Comparison of ENCODE assay signal across 7 mouse cellular contexts in the genomic region with DNA sequence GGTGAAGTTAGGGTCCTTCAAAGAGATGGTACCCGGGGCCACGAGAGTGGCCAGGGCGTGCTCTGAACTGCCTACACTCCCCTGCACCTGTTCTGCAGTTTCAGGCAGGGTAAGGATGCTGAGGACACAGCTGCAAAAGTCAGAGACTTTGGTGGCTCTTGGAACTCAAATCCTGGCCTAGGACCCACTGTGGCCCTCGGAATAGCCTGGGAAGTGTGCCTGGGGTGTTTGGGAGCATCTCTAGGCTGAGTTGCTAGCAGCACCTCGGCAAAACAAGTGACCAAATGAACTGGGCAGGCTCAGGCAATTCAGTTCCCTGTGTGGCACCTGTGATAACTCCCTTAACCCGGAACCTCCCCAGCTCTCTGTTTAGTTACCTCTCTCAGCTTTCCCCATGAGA. TPM values are rescaled to one million over a fixed set of nuclear protein-coding genes. Genes with fewer than 3 reads are reported as not detected.
A peak's percentile ranks its signal among the peaks of the same experiment; 100 is the strongest.
DNase-seq lines count a peak whose midpoint lies in the region; ATAC-seq and TF ChIP-seq lines count a peak whose summit lies in the region.

No protein-coding gene starts in this region.

- peaks cover 22 to 46% of the 10 kb centered on the region in 2 experiments for H3K4me1 ChIP-seq in CH12.LX (ENCODE audit: control insufficient read depth in 1 of 2, insufficient read depth in 2 of 2)
- no peaks in the 10 kb centered on the region for H3K4me1 ChIP-seq in ES-Bruce4 (ENCODE audit: control insufficient read depth, insufficient read depth, low read length)
- H3K4me1 ChIP-seq in heart, embryonic 15.5 days (replicated peaks), result peaks cover 60% of the 10 kb centered on the region
- peaks cover 19% of the 10 kb centered on the region for H3K4me1 ChIP-seq in liver, postnatal 0 days (ENCODE audit: insufficient read depth)

- TF ChIP-seq EP300 in CH12.LX (IDR thresholded peaks at IDR 0.05; ENCODE audit: low read length) (no peak), ES-Bruce4 (IDR thresholded peaks at IDR 0.05; ENCODE audit: insufficient read depth, low read depth, low read length) (no peak)
- TF ChIP-seq EP300 in liver, postnatal 0 days (IDR thresholded peaks at IDR 0.05; ENCODE audit: low read depth), result no peak

- TF ChIP-seq POLR2A in CH12.LX (IDR thresholded peaks at IDR 0.05; ENCODE audit: low read depth, low read length), result no peak
- no peak for TF ChIP-seq POLR2A in ES-Bruce4 (IDR thresholded peaks at IDR 0.05; ENCODE audit: insufficient read depth, low read length)

- H3K79me2 ChIP-seq in CH12.LX (replicated peaks; ENCODE audit: control insufficient read depth, extremely low read depth, insufficient read depth, poor library complexity, severe bottlenecking), result no peaks in the 10 kb centered on the region

- no peaks in the 10 kb centered on the region for H3K9me3 ChIP-seq in CH12.LX (replicated peaks; ENCODE audit: low read length)
- H3K9me3 ChIP-seq in ES-Bruce4 (replicated peaks; ENCODE audit: control insufficient read depth, insufficient read depth, low read length, poor library complexity, severe bottlenecking), result no peaks in the 10 kb centered on the region
- no peaks in the 10 kb centered on the region for H3K9me3 ChIP-seq in heart, embryonic 15.5 days (replicated peaks)
- H3K9me3 ChIP-seq in liver, postnatal 0 days (ENCODE audit: low read length), result no peaks in the 10 kb centered on the region

- WGBS in heart, embryonic 15.5 days, result 8% methylated on average over 6 of the region's 6 CpGs
- 9% methylated on average over 6 of the region's 6 CpGs for WGBS in liver, postnatal 0 days (ENCODE audit: insufficient replicate concordance)

- dilution Hi-C loops in CH12.LX (cut with MboI; ENCODE audit: extremely low pct_ligation_motif_present, extremely low pct_unique_long_range_greater_than_20kb, low sequenced_read_pairs), result no loop called here

- peak overlapping the region; percentile 46 to 66 (median 61) for H3K4me3 ChIP-seq in CH12.LX (replicated peaks in 1 of 3; ENCODE audit: low read depth in 2 of 3, low read length in 2 of 3, poor library complexity in 1 of 3)
- peak overlapping the region; percentile 43 for H3K4me3 ChIP-seq in ES-Bruce4 (ENCODE audit: low read depth, low read length)
- H3K4me3 ChIP-seq in heart, embryonic 15.5 days, result peak overlapping the region; percentile 80
- peak overlapping the region; percentile 87 for H3K4me3 ChIP-seq in liver, postnatal 0 days (ENCODE audit: low read depth, low read length)

- no peak for ATAC-seq in heart, embryonic 15.5 days (replicated peaks; ENCODE audit: insufficient number of reproducible peaks, insufficient read depth, low FRiP score, low read depth)
- ATAC-seq in liver, postnatal 0 days, result peak; percentile 25
- ATAC-seq in granulocyte monocyte progenitor cell, adult 5-6 weeks (replicated peaks; ENCODE audit: poor library complexity, severe bottlenecking), result no peak

- H3K9ac ChIP-seq in CH12.LX (ENCODE audit: insufficient read depth, low read depth) (0 out of 2 replicates have a peak overlapping the region, but pooled peaks have one; percentile 27), ES-Bruce4 (ENCODE audit: low read depth, poor library complexity, severe bottlenecking) (no peak overlapping the region)
- H3K9ac ChIP-seq in heart, embryonic 15.5 days, result peak overlapping the region; percentile 85
- H3K9ac ChIP-seq in liver, postnatal 0 days (replicated peaks), result peak overlapping the region; percentile 90

- H3K36me3 ChIP-seq in CH12.LX (replicated peaks in 1 of 2; ENCODE audit: control insufficient read depth in 1 of 2, insufficient read depth in 1 of 2, low read length in 1 of 2), result no peaks in the 10 kb centered on the region
- no peaks in the 10 kb centered on the region for H3K36me3 ChIP-seq in ES-Bruce4 (ENCODE audit: control insufficient read depth, insufficient read depth, low read length, poor library complexity, severe bottlenecking)
- no peaks in the 10 kb centered on the region for H3K36me3 ChIP-seq in heart, embryonic 15.5 days
- H3K36me3 ChIP-seq in liver, postnatal 0 days (replicated peaks; ENCODE audit: insufficient read depth, low read length), result no peaks in the 10 kb centered on the region; the same call in none of the 2 replicates

- H3K27ac ChIP-seq in CH12.LX (ENCODE audit: insufficient read depth, low read depth) (no peak overlapping the region), ES-Bruce4 (ENCODE audit: insufficient read depth, low read length) (no peak overlapping the region)
- peak overlapping the region; percentile 97 for H3K27ac ChIP-seq in heart, embryonic 15.5 days
- peak overlapping the region; percentile 77 for H3K27ac ChIP-seq in liver, postnatal 0 days (ENCODE audit: low read depth)

- no peak for TF ChIP-seq RAD21 in CH12.LX (IDR thresholded peaks at IDR 0.05; ENCODE audit: low read depth, low read length)

- H3K4me2 ChIP-seq in CH12.LX (ENCODE audit: insufficient read depth, low read depth, poor library complexity, severe bottlenecking), result peak overlapping the region; percentile 76
- H3K4me2 ChIP-seq in heart, embryonic 15.5 days, result peak overlapping the region; percentile 92
- peak overlapping the region; percentile 92 for H3K4me2 ChIP-seq in liver, postnatal 0 days (ENCODE audit: low read depth, low read length)

- DNase-seq in CH12.LX (ENCODE audit: extremely low read depth), result no peak
- DNase-seq in liver, postnatal 0 days, result peak; percentile 31
- no peak for DNase-seq in urinary bladder, postnatal 25 days (ENCODE audit: low spot score)
- DNase-seq in frontal cortex, adult 2 months (ENCODE audit: extremely low spot score in 1 of 2, low spot score in 1 of 2), result no peak

- TF ChIP-seq CTCF in CH12.LX (conservative IDR thresholded peaks at IDR 0.05 in 1 of 2, IDR thresholded peaks at IDR 0.05 in 1 of 2; ENCODE audit: low read depth in 2 of 2, low read length in 2 of 2) (no peak), ES-Bruce4 (IDR thresholded peaks at IDR 0.05; ENCODE audit: low read depth, low read length) (no peak)
- no peak for TF ChIP-seq CTCF in liver, postnatal 0 days (IDR thresholded peaks at IDR 0.05; ENCODE audit: low read depth)

- in situ Hi-C loops in CH12.LX (cut with MboI; ENCODE audit: low pct_ligation_motif_present, low pct_unique_long_range_greater_than_20kb, low sequenced_read_pairs), result no loop called here

- H3K27me3 ChIP-seq in CH12.LX (replicated peaks) (peaks cover 30% of the 10 kb centered on the region), ES-Bruce4 (ENCODE audit: control insufficient read depth, insufficient read depth, low read length, poor library complexity, severe bottlenecking) (peaks cover 5% of the 10 kb centered on the region; the same call in 1 of the 2 replicates)
- peaks cover 19% of the 10 kb centered on the region; the same call in 1 of the 2 replicates for H3K27me3 ChIP-seq in heart, embryonic 15.5 days
- H3K27me3 ChIP-seq in liver, postnatal 0 days (ENCODE audit: insufficient read depth, low read length), result peaks cover 24% of the 10 kb centered on the region

TF ChIP-seq in CH12.LX, 34 proteins besides CTCF, POLR2A, EP300 and RAD21:
- TF ChIP-seq CHD1 (IDR thresholded peaks at IDR 0.05; ENCODE audit: low read depth, low read length) (0 out of 2 replicates have a peak, but pooled peaks have one; percentile 7), ELF1 (IDR thresholded peaks at IDR 0.05; ENCODE audit: low read depth, low read length) (peak; percentile 23; the same call in 1 of the 2 replicates), RCOR1 (conservative IDR thresholded peaks at IDR 0.05; ENCODE audit: low read depth, low read length) (no peak)
TF ChIP-seq in CH12.LX: peak in this region for 2.

RNA-seq across cellular contexts. Expression of gene Tmod1, which starts 1.2 kb away (rescaled TPM):
- total RNA-seq in CH12.LX (2012; rRNA removed) (0.92 and 3.1 TPM in 2 replicates), CH12.LX (2014; rRNA removed) (0.70 and 0.93 TPM in 2 replicates)
- polyA plus RNA-seq in CH12.LX (2012; ENCODE audit: insufficient read length, low read depth) (2.3 and 2.5 TPM in 2 replicates), ES-Bruce4 (2011; ENCODE audit: insufficient read depth, insufficient read length, low read depth, missing spikeins) (0.72 TPM in 1 of 2 replicates, not detected in the other)
- 170 and 195 TPM in 2 replicates for polyA plus RNA-seq in heart, embryonic 15.5 days (2015; fragmentation: Nextera tagmentation; extraction: Ambion mirVana)
- 13.9 and 14.1 TPM in 2 replicates for polyA plus RNA-seq in liver, postnatal 0 days (2015; fragmentation: Nextera tagmentation; extraction: Ambion mirVana)
- total RNA-seq in granulocyte monocyte progenitor cell, adult 5-6 weeks (2014; fragmentation: Nextera tagmentation), result not detected in 2 replicates
- total RNA-seq in granulocyte monocyte progenitor cell, adult 5-6 weeks (2017), result 0.04 TPM in 1 of 2 replicates, not detected in the other
- 58.6 and 63.5 TPM in 2 replicates for polyA plus RNA-seq in frontal cortex, adult 2 months (2012; rRNA removed)

Comparison
In these comparisons a context has a peak if more than half of its experiments do, and no peak if none do; other contexts are left out.
1. H3K27ac ChIP-seq: peak in heart, embryonic 15.5 days (single experiment) and liver, postnatal 0 days (single experiment); none in CH12.LX (single experiment) and ES-Bruce4 (single experiment).
2. Peak in every context shown above with its lines, with median percentiles within 50 percentile points of each other: H3K4me2 ChIP-seq and H3K4me3 ChIP-seq.